Mouse (Mus musculus) left cerebral cortex, adult 11 months (tissue): ENCODE measurements at regions not wholly inside any gene's neighbourhood (a gene's known extent, or its start where the extent isn't known, plus 50 kb on each side); places are given as distances from the start of the nearest gene placed in this dataset.

Experiments used
- DNase-seq: peaks from one replicate; pipeline ENCODE4 v3.0.0; 2022; ENCODE audit warnings: low spot score

DNA sequence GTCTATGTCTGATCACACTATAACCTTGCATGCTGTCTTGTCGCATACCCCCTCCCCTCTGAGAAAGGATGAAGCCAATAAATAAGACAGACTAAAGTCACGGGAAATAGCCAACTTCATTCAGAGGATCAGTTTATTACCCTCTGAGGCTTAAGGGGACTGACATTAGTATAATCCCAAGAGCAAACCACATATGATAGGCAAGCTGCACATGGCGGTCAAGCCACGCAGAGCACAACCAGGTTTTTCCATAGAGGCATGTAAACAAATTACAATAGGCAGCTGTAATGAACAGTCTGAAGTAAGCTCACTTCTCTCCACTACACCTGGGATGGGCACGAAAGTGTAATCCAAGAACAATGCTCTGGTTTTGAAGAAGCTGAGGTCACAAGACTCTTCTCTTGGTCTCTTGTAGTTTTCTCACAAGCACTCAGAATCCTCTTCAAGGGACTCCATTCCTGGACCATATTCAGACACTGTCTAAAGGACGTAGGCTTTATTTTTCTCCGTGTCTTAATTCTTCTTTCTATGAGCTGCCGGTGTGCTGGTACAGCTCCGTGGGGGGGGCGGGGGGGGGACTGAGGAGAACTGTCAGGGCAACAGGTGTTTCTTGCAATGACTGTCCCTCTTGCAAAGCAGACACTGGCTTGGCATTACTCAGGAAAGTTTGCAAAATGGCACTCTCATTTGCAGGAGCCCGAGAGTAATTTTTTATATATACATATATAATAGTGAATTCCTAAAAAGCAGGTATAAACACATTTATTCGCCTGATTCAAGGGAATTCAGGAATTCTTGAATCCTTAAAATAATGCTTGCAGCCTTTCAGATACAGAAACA, 118.4 kb upstream of the Itga4 start:
- no peak for DNase-seq

DNA sequence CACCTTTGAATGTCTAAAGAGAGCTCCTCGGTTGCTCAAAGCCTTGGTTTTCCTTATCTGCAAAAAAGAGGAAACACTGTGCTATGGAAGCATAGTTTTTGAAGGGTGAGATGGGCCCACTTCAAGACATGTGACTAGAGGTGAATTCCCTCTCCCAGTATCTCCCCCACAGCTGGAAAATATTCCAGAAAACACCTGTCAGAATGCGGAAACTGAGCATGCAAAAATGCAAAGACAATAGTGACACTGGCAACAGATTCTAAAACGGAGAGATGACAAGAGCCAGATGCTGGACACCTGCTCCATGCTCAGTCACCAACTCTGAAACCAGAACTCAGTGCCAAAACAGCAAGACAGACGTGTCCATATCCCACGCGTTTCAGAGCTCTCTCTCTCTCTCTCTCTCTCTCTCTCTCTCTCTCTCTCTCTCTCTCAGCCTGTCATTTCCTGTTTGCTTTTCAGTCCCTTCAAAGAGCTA, 117.5 kb upstream of the Itga4 start:
- DNase-seq: no peak

DNA sequence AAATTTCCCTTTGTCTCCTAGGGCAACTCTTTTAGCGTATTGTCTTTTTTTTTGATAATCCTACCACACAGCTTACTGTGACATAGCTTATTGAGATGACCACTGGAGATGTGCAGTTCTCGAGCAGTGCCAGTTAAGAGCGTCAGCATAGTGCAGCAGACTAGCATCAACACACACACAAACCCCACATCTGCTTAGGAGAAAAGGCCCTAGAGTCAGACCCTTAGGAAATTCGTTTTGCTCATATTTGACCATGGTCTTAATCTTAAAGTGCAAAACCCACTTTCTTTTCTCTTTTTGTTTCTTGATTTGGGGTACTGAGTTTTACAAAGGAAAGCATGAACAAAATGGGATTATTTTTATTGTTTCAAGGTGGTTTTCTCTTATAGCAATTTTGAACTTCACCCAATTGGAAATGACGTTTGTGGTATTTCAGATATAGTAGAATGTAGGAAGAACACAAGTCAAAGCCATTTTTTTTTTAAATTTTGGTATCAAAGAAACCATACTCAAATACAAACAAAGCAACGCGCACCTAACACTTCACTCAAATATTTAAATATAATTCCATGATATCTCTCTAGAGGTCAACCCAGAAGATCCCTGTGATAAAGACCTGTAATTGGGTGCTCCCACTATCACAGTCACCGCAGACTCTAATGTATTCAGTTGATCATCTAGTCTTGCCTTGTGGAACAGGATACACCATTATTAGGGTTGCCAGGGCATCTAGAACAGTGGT, 116.7 kb upstream of the Itga4 start:
- DNase-seq: no peak

DNA sequence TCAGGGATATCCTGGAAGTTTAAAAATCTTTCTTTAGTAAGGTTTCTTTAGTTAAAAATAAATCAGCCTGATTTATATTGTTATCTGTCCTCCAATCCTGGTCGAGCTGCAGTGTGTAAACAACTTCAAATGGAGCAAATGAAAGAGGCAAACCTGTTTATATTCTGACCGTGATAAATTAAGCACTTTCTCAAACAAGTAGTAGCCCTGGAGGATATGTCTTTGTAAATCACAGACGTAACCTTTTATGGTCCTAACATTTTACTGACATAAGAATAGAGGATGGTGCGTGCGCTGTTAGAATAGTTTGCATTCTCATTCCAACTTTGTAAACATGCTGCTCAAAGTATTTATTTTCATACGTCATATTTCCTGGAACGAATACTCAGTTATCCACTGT, 113.3 kb upstream of the Itga4 start:
- no peak for DNase-seq

DNA sequence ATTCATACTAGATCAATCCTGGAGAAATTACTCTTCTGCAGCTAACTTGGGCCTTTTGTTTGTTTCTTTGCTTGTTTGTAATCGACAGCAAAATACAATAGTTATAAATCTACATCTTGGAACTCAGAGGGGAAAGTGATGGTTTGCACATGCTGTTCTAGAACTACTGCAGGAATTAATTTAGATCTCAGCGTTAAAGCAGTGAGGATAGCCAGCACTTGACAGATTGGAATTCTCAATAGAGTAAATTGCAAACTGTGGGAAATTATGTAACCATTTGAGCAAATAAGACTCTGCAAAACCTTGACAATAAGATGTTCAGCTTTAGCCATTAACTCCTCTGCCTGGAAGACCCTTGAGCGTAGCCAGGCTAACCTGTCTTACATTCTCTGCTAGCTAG, 112.0 kb upstream of the Itga4 start:
- no peak for DNase-seq

DNA sequence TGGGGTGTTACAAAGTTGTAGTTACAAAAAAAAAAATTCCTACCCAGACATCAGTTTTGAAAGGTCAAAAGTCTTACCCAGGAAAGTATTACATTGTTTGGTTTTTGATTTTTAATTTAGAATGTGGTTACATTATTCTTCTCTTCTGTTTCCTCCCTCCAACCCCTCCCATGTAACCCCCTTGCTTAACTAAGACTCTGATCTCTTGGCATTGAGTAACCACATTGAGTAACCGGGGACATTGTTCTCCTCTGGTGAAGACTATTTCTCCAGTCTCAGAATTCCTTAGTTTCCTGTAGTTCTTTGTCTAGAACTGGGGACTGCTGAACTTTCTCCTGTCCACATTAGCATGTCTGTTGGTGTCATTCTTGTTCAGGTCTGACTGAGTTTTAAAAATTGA, 109.3 kb upstream of the Itga4 start:
- DNase-seq: no peak

DNA sequence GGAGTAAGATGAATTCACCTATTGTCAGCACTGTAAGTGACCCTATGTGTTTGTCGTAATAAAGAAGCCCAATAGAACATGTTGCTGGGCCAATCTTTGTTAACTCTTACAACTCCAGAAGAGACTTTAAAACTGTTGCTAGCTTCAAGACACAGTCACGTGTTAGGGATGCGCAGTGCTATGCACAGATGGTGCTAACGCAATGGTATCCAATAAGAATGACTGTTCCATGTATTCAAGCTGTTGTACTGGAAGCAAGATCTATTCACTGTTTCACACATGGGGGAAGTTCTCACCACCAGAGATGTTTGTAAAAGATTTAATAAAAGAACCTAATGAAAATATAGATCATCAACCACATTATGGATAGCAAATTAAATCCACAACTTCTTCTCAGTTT, 108.7 kb upstream of the Itga4 start:
- DNase-seq: no peak

DNA sequence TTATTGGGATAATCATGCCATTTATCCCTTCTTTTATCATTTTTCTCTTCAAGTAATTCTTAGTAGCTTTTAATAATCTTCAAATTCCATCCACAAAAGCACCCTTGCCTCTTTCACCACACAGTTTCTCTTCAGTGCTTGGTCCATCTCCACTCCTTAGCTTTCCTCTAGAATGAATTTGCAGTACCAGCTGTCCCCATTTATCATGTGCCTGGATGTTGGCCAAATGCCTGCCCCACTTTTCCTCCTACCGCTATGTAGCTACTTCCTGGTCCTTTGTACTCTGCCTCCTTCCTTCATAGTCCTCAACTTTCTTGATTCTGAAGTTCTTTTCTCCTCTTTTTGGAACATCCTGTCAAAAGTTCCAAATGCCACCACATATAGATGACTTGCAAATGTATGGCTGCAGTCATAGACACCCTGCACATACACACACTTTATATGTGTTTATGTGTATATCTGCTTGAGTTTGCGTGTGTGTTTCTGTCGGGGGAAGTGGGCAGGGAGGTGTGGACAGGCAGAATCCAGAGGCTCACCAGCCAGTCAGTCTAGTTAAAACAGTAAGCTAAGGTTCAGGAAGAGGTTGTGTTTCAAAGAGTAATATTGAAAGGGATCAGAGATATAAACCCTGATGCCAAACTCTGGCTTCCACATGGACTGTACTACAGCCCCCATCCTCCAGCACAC, 106.1 kb upstream of the Itga4 start:
- no peak for DNase-seq

DNA sequence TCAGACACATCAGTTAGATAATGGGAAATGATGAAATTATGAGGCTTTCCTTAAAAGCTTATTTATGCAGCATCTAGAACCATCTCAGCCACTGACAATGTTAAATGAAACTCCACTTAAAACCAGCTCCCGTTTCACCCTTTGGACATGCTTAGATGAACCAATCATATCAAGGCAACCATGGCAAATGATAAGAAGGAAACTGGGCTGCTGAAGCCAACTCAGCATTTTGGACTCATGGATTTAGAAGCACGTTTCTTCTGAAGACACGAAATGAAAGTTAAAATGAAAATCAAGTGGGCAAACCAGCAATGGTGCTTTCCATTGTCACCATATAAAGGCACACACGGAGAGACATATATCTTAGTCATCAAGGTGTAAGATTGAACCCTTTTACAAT, 103.6 kb upstream of the Itga4 start:
- DNase-seq: no peak

DNA sequence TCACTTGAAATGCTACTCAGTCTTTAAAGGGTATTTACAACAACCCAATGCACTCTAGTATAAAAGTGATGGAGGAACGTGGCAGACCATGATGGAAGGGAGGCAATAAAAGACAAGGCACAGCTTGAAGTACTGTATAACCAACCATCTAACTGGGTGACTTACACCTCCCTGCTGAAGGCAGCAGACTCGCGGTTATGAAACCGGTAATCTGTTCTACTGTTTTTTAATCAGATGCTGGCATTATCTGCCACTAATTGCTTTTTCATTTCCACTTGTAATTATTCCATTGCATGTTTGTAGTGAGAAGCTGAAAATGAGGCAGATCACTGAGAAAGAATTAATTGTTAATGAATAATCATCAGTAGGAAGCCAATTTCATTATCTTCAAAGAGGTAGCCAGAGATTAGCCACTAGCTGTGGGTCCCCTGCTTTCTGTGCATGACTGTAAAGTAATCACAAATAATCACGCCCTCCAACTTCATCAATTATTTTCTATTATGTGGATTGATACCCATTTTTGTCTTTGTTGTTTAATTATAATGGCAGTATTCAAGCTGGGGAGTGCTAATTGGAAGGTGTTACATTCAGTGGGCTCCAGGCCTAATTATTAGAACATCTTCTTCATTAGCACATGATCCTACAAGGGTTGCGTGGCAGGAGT, 103.1 kb upstream of the Itga4 start:
- no peak for DNase-seq

DNA sequence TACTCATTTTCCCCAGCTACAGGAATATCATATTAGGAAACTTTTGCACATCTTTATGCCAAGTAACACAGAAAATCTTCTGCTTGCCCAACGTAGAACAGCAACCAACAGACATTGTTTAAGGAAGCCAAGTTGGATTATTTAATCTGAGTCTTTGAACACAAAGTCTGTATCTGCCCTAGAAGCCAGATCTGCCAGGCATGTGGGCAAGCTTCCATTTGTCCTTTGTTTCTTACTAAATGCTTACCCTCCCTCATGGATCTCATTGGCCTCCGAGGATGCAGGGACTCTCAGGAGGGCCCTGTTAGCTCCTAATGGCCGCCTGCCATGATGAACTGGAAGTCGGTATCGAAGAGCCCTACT, 102.5 kb upstream of the Itga4 start:
- no peak for DNase-seq

DNA sequence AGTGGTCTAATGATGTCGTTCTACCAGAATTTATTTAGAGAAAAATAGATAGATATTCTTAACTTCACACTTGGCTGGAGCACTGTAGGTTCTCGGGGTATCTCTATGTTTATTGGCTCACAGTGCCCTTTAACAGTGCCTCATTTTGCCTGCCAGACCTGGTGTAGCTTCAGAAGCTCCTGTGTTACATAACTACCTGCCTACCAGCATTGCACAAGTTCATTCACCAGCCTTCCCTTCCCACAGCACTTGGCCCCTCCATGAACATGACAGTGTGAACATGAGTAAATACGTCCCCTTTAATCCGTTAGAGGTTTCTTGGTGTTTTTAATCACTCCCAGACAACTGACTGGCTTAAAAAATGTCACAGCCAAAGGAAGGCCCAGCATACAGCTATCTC, 102.2 kb upstream of the Itga4 start:
- DNase-seq: no peak

DNA sequence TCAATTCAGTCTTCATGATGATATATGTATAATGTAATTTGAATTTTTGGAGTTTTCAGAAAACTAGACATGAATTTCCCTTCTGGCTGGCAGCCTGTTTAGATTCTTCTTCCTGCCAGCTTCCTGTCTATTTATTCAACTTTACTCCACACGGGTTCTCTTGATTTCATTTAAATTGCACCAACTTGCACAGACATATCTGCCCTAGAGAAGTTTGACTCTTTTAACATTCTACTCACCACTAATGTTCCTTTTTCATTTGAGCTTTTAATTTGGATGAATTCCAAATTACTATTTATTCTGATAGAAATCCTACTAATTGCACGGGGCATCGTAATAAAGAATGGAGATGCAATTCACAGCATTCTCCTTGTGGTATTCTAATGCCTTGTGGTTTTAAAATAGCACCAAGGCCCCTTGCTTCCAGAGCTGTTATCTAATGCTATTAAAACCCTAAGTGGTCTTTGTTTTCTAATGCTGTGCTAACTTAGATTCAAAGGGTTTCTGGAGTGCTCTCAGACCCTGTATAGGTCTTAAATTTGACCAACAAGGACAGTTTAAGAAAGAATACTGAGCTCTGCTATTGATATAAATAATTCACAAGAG, 96.7 kb upstream of the Itga4 start:
- no peak for DNase-seq

DNA sequence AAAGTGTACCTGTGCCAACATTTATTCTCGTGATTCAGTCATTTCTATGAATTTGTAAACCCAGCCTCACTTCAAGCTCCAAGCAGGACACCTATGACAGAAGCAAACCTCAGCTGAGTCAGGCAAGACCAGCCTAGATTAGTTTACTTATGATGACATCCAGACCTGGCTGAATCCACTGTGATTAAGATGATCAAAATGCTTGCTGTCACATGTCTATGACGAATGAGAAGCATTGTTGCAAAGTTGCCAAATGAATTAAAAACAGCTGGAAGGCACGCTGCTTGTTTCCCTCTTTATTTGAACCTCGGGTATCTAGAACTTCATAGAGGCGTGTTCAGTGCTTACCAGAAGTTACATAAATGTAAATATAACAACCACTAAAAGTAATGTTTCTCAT, 95.9 kb upstream of the Itga4 start:
- no peak for DNase-seq

DNA sequence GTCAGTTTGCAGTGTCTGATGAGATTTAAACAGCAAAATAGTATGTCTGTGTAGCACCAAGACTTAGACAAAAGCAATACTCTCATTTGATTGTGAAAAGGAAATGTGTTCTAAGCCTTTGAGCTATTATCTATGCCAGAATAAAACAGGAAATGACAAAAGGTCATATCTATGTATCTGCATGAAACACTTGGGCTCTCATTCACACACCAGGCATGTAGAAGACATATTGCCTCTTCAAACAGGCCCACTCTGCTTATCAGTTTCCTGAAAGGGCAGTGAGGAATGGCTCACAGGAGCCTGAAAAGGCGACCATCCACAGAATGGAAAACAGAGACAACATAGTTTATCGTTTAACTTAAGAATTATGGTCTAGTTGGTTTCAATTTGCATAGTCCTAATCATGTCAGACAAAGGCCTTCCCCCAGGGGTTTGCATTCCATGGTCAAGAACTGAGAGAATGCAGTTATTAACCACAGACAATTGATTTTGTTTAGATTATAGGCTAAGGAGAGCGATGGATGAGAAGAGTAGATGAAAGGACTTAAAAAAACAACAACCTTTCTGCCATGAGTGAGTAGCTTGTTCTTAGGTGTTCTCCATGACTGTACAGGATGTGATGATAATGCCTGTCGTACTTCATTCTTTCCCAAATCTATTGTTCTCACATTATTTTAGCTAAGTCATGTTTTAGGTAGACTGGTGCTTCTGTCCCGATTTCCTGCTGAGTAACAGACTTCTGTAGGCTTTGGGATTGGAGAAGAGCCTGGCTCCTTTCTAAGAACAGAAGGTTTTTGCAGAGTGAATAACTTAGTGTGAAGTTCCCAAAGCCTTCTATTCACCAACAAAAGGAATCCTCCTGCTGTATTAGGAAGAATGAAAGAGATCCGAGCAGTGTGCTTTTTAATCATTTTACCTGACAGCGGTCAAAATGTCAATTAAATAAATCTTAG, 82.0 kb upstream of the Itga4 start:
- DNase-seq: no peak

DNA sequence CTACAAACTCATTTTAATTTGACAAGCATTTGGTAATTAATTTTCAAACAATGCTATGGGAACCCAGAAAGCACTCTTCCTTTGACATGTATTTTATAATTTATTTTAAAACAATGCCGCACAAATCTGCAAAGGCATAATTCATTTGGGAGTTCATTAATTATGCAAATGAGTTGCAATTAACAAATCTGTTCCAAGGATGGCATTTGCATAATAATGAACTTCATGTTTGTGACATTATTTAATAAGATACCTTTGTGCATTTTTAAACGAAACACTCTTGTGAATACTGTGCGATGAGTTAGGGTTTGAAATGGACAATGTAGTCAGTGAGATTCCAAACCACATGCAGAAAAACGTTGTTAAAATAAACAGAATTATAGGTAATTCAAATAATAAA, 80.9 kb upstream of the Itga4 start:
- DNase-seq: no peak

DNA sequence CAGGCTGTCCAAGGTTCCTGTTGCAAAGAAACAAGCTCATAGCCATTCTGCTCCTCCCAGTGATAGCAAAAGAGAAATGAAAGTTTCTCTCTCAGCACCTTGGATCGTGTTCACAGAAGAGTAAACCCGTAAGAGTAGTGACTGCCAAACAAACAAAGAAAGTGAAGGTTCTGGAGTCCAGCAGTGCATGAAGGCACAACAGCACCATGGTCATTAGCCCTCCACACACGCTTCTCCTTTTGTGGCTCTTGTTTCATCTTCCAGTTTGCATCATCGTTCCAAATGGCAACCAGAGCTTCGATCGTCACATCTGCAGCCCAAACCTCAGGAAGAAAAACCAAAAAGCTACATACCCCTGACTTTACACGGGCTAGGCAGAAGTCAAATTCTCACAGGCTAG, 74.4 kb upstream of the Itga4 start:
- DNase-seq: no peak

DNA sequence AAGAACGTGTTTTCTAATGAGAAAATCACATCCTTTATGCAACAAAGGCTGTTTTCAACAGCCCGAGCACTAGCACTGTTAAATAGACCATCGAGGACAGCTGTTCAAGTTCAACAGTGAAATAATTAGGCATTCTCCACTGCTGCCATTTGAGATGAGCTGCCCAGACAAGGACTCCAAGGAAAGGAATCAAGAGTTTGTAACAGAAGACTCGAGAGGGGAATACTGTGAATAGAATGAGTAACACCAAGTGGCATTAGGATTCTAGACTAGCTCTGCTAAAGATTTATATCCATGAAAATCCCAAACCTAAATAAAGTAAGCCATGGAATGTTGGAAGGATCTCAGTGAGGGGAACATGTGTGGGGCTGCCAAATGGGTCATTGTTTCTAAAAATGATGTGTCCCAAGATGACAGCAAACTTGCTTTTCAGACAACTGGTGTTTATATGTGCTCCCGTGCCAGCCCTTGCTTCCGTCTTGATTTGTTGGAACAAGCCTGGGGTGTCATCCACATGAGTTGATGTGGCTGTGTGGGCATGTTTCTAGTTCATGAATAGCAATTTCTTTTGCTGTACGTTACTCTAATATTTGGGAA, 72.1 kb upstream of the Itga4 start:
- no peak for DNase-seq

DNA sequence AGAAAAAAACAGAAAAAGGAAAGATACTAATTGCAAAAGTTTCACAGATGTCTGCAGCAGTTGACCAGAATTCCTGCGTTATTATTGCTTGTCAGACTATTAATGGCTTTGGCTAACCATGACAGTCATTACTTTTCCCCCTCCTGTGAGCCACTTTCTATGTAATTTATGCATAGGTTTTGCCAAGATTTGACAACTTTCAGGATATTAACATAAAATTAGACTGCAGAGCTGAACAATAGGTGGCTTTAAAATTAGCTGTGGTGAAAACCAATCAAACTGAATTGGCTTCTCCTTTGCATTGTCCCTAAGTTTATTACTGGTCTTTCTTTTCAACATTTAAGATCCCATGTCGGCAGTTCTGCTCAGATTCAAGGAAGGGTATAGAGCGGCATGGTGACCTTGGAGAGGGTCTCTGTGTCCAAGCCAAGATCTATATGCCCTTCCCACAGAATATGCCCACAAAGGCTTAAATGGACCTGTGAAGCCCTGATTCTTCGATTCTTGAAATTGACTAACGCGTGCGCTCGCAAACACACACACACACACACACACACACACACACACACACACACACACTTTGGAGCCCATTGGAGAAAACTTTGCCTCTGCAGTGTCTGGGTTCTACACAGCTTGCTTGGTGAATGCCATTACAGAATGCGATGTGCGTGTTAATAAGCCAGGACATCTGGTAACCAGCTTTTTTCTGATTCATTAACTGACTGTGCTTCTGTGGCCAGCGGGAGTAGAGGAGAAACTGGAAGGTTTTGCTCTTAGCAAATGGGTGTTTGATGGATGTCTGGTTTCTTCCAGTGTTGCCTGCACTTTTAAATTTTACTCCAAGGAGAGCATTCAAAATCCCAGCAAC, 69.8 kb upstream of the Itga4 start:
- DNase-seq: no peak

DNA sequence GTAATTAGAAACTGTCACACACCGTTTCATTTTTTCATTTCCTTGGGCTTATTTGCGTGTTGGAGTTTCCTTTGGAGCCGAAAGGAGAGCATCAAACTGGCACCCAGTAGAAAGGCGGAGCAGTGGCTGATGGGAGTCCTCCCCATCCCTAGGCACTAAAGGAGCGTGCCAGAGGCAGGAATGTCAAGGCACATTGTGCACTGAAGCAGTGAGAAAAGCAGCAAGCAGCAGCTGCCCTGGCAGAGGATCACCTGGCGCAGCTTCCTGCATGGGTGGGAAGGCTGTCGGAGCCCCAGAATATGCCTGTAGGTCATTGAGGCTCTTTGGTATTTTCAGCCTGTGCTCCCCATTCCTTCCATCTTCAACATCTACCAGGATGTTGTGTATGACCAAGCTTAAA, 68.3 kb upstream of the Itga4 start:
- no peak for DNase-seq
